Mouse (Mus musculus): Measurements from ENCODE around the gene Piga. TPM values are rescaled to one million over a fixed set of nuclear protein-coding genes. Genes with fewer than 3 reads are reported as not detected.

Gene Piga
- polyA plus RNA-seq (2014; fragmentation: Nextera tagmentation; extraction: Ambion mirVana) = 21.3 and 23.3 TPM in 2 replicates

DNA sequence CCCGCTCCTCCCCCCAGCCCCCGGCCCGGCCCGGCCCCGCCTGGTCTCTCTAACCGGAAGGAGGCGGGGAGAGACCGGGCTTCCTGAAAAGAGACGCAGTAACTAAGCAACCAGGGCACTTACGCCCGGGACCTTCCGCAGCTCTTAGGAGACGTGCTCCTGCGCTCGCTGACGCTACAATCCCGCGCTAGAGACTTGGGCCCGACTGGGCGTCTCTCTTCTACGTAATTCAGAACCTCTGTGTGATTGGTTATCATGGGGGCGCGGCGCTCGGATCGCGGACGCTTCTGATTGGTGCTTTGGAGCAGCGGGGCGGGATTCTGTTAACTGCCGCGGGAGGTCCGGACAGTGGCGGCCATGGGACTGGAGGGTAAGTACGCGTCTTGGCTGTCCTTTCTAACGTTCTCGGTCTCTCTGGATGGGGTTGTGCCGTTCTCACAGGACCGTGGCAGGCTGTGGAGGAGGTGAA lies at the start of gene Piga:
Piga (plus strand) TSS at position 317 of the 469 bp plus-strand sequence.
- Histone ChIP-seq H3K9me3 (ENCODE audit: low read depth, low read length) (no peaks in the 10 kb centered on the region), H3K9ac (peak within 1 kb of the TSS; percentile 64), H3K4me1 (ENCODE audit: insufficient read depth) (no peaks in the 10 kb centered on the region), H3K4me3 (ENCODE audit: low read depth, low read length) (peak within 1 kb of the TSS; percentile 55), H3K27ac (ENCODE audit: low read depth) (peak within 1 kb of the TSS; percentile 69), H3K27me3 (ENCODE audit: insufficient read depth, low read length) (no peaks in the 10 kb centered on the region), H3K36me3 (ENCODE audit: insufficient read depth) (peaks cover 20% of the 10 kb centered on the region), H3K4me2 (peak within 1 kb of the TSS; percentile 55)
- DNase-seq (peak; percentile 96), ATAC-seq (ENCODE audit: insufficient read depth) (peak; percentile 99)
- 8% methylated on average over 36 of the region's 40 CpGs for WGBS
- no peak for TF ChIP-seq CTCF (IDR thresholded peaks at IDR 0.05; ENCODE audit: low read depth)

DNA sequence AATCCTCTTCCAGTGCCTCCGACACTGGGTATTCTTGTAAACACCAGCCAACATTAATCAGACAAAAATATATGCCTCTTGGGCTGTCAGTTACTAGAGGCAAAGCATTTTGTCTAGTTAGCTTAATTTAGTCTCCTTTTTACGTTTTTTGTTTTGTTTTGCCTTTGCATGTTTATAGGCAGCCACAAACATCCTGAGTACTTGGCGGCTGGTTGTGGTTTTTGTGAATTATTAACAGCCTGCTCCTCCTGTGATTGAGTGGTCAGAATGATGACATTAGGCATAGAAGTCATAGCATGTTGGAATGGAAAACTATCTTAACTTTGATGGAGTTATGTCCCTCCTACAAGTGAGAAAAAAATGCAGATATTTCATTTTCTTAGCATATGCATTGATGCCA lies 49.0 kb upstream of the Piga start:
- Histone ChIP-seq H3K27me3 (ENCODE audit: insufficient read depth, low read length) (no peaks in the 10 kb centered on the region), H3K4me2 (no peak overlapping the region), H3K4me1 (ENCODE audit: insufficient read depth) (no peaks in the 10 kb centered on the region), H3K9ac (no peak overlapping the region), H3K27ac (ENCODE audit: low read depth) (no peak overlapping the region), H3K4me3 (ENCODE audit: low read depth, low read length) (no peak overlapping the region), H3K9me3 (ENCODE audit: low read depth, low read length) (no peaks in the 10 kb centered on the region), H3K36me3 (ENCODE audit: insufficient read depth) (no peaks in the 10 kb centered on the region)
- 53% methylated on average over 3 of the region's 3 CpGs for WGBS
- no peak for DNase-seq
- no peak for ATAC-seq (ENCODE audit: insufficient read depth)
- TF ChIP-seq CTCF (IDR thresholded peaks at IDR 0.05; ENCODE audit: low read depth) = no peak

DNA sequence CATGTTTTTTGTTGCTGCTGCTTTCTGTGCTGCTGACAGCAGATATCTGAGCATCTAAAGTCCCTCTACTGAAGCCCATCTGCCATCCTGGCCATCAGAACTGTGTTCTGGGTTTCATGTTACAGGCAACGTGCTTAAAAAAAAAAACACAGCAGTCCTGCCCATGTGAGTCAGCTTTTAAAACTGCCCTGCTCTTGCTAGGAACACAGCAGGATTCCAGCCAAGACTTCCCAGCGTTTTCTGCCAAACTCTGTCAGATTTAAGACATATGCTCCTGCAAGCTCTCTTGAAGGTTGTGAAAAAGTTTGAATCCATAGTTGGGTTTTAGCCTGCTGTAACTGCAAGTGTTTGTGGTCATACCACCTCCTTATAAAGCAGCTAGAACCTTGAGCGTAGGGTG lies 46.5 kb upstream of the Piga start, which contains the start of gene Vegfd:
Vegfd (plus strand) TSS at position 298 of the 400 bp plus-strand sequence.
- peak within 1 kb of the TSS; percentile 28 for H3K4me3 ChIP-seq (ENCODE audit: low read depth, low read length)
- H3K27ac ChIP-seq (ENCODE audit: low read depth) = peak within 1 kb of the TSS; percentile 80
- peak within 1 kb of the TSS; percentile 48 for H3K4me2 ChIP-seq

DNA sequence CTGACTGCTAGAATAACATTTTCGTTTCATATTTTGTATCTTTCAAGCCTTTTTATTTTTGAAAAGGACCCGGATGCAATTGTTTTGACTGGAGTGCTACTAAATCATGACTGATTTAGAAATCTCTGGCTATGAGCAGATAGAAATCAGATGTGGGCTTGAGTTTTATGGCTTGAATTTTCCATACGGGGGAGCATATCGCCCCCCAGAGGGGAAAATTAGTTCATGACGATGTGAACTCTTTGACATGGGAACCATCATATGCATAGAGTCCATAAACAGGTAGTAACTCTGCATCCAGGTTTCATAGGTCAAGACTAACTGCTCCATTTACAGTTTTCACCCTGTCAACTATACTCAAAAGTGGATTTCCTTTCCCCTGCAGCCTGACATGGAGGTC lies 45.0 kb upstream of the Piga start:
- Histone ChIP-seq H3K9me3 (ENCODE audit: low read depth, low read length) (no peaks in the 10 kb centered on the region), H3K27ac (ENCODE audit: low read depth) (no peak overlapping the region), H3K36me3 (ENCODE audit: insufficient read depth) (no peaks in the 10 kb centered on the region), H3K4me3 (ENCODE audit: low read depth, low read length) (peak overlapping the region; percentile 28), H3K4me1 (ENCODE audit: insufficient read depth) (no peaks in the 10 kb centered on the region), H3K9ac (no peak overlapping the region; the same call in 1 of the 2 replicates), H3K27me3 (ENCODE audit: insufficient read depth, low read length) (no peaks in the 10 kb centered on the region), H3K4me2 (peak overlapping the region; percentile 48)
- TF ChIP-seq CTCF (IDR thresholded peaks at IDR 0.05; ENCODE audit: low read depth) = peak; percentile 16; the same call in 1 of the 2 replicates
- DNase-seq = peak; percentile 75
- WGBS = 36% methylated on average over 5 of the region's 5 CpGs
- no peak for ATAC-seq (ENCODE audit: insufficient read depth)

More for the DNA sequence above, 46.5 kb upstream of the Piga start, which contains the start of gene Vegfd:
- no peak for TF ChIP-seq CTCF (IDR thresholded peaks at IDR 0.05; ENCODE audit: low read depth)
- peak within 1 kb of the TSS; percentile 40 for H3K9ac ChIP-seq
- H3K9me3 ChIP-seq (ENCODE audit: low read depth, low read length) = no peaks in the 10 kb centered on the region
- DNase-seq (peak; percentile 86), ATAC-seq (ENCODE audit: insufficient read depth) (peak; percentile 73; the same call in 1 of the 2 replicates)
- no peaks in the 10 kb centered on the region for H3K36me3 ChIP-seq (ENCODE audit: insufficient read depth)
- no peaks in the 10 kb centered on the region for H3K27me3 ChIP-seq (ENCODE audit: insufficient read depth, low read length)
- WGBS = 16% methylated on average over 3 of the region's 3 CpGs
- no peaks in the 10 kb centered on the region for H3K4me1 ChIP-seq (ENCODE audit: insufficient read depth)

DNA sequence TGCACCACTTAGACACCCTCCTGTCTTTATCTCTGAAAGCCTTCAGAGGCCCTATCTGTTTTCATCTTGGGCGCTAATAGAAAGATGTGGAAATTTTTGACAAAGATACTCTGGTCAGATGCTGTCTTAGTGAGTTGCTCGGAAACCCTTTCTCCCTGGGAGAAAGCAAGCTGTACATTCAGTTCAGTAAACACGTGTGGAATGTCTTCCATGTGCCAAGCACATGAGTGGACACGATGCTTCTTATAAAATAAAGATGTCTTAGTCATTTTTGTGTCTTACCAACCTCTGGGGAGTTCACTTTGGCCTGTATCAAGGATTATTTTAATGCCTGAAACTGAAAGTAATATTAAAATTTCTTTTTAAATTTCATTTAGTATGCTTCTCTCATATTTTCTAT lies 39.9 kb upstream of the Piga start:
- TF ChIP-seq CTCF (IDR thresholded peaks at IDR 0.05; ENCODE audit: low read depth) = no peak
- 70% methylated on average over 4 of the region's 4 CpGs for WGBS
- H3K4me1 ChIP-seq (ENCODE audit: insufficient read depth) = no peaks in the 10 kb centered on the region
- H3K27me3 ChIP-seq (ENCODE audit: insufficient read depth, low read length) = no peaks in the 10 kb centered on the region
- 0 out of 2 replicates have a peak overlapping the region, but pooled peaks have one; percentile 10 for H3K4me2 ChIP-seq
- no peaks in the 10 kb centered on the region for H3K36me3 ChIP-seq (ENCODE audit: insufficient read depth)
- H3K4me3 ChIP-seq (ENCODE audit: low read depth, low read length) = no peak overlapping the region
- no peak overlapping the region for H3K27ac ChIP-seq (ENCODE audit: low read depth)
- H3K9ac ChIP-seq = no peak overlapping the region
- DNase-seq = no peak
- no peaks in the 10 kb centered on the region for H3K9me3 ChIP-seq (ENCODE audit: low read depth, low read length)
- ATAC-seq (ENCODE audit: insufficient read depth) = no peak

DNA sequence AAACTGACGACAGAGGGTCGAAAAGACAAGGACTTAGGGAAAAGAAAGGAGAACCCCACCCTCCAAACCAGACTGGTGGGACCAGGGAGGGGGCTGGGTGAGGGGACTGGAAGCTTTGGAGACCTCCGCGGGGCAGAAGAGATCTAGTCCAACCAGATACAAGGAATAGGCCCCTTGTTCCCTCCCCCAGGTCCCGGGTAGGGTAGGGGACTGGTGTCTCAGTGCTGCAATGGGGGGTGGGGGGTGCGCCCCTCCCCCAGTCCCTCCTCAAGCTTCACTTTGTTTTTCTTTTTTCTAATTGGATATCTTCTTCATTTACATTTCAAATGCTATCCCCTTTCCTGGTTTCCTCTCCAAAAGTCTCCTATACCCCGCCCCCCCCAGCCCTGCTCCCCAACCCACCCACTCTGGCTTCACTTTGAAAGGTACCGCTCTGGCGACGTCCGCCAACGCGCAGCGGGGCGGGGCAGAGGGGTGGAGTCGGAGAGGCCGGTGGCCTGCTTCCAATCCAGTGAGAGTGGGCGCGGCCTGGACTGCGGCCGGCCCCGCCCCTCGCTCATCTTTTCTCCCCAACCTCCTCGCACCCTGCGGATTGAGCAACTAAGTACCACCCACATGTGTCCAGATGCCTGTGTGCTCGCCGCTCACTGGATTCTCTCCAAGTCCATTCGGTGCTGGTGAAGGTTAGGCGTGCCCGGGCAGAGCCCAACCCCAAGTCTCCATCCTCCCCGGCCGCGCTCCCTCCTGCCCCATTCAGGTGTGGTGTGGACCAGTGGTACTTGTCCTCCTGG lies 37.8 kb upstream of the Piga start:
- Histone ChIP-seq H3K27me3 (ENCODE audit: insufficient read depth, low read length) (no peaks in the 10 kb centered on the region), H3K36me3 (ENCODE audit: insufficient read depth) (no peaks in the 10 kb centered on the region), H3K9me3 (ENCODE audit: low read depth, low read length) (no peaks in the 10 kb centered on the region), H3K9ac (no peak overlapping the region; the same call in 1 of the 2 replicates), H3K4me2 (peak overlapping the region; percentile 63), H3K27ac (ENCODE audit: low read depth) (peak overlapping the region; percentile 76), H3K4me3 (ENCODE audit: low read depth, low read length) (peak overlapping the region; percentile 31), H3K4me1 (ENCODE audit: insufficient read depth) (no peaks in the 10 kb centered on the region)
- no peak for TF ChIP-seq CTCF (IDR thresholded peaks at IDR 0.05; ENCODE audit: low read depth)
- peak; percentile 92 for DNase-seq
- peak; percentile 96 for ATAC-seq (ENCODE audit: insufficient read depth)
- 9% methylated on average over 25 of the region's 33 CpGs for WGBS

DNA sequence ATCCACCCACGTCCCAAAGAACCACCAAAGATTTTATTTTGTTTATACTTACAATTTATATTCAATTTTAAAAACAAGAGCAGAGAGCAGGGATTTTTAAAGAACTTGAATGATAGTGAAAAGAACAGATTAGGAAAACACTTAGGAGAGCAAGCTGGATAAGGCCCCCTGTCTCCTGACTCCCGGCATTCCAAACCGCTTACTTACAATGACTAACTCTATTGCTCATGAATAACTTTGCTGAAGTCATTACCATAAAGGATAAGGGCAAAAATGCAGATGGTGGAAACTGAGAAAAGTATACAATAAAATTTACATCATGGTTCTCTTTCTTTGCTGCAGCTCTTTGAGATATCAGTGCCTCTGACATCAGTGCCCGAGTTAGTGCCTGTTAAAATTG lies 25.5 kb upstream of the Piga start:
- ATAC-seq (ENCODE audit: insufficient read depth) = no peak
- no peaks in the 10 kb centered on the region for H3K36me3 ChIP-seq (ENCODE audit: insufficient read depth)
- no peak overlapping the region for H3K4me3 ChIP-seq (ENCODE audit: low read depth, low read length)
- H3K4me2 ChIP-seq = no peak overlapping the region
- no peaks in the 10 kb centered on the region for H3K9me3 ChIP-seq (ENCODE audit: low read depth, low read length)
- H3K9ac ChIP-seq = no peak overlapping the region
- no peaks in the 10 kb centered on the region for H3K27me3 ChIP-seq (ENCODE audit: insufficient read depth, low read length)
- no peak overlapping the region for H3K27ac ChIP-seq (ENCODE audit: low read depth)
- no peak for TF ChIP-seq CTCF (IDR thresholded peaks at IDR 0.05; ENCODE audit: low read depth)
- no peak for DNase-seq
- WGBS = 69% methylated on average over 4 of the region's 4 CpGs
- H3K4me1 ChIP-seq (ENCODE audit: insufficient read depth) = no peaks in the 10 kb centered on the region
